Mouse (Mus musculus): ENCODE measurements around the gene Vmn2r90.
A peak's percentile ranks its signal among the peaks of the same experiment; 100 is the strongest.
"Not testable (repeated sequence)": the region's sequence is repeated elsewhere in the genome, so short reads cannot be mapped to it uniquely, and the experiment has no call there.

Vmn2r90 gene

DNA sequence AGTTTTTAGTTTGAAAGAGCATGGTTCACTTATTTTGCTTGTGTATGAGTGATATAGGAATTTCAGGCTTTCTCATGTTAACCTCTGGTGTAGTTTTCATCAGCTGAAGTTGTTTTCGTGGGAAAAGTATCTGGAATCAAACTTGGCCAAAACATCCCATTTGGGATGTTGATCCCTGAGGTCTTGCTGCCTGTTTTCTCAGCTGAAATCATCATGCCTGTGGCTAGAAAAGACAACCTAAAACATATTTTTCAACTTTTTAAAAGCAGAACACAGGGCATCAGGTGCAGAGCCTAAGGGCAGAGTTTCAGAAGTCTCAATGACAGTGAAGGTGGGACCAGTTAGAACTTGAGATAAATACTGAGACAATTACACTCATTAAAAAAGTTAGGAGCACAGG, at the start of gene Vmn2r90:
Vmn2r90 (plus strand) TSS at position 301 of the 400 bp plus-strand sequence.
- no peak for DNase-seq (ENCODE audit: low spot score)

DNA sequence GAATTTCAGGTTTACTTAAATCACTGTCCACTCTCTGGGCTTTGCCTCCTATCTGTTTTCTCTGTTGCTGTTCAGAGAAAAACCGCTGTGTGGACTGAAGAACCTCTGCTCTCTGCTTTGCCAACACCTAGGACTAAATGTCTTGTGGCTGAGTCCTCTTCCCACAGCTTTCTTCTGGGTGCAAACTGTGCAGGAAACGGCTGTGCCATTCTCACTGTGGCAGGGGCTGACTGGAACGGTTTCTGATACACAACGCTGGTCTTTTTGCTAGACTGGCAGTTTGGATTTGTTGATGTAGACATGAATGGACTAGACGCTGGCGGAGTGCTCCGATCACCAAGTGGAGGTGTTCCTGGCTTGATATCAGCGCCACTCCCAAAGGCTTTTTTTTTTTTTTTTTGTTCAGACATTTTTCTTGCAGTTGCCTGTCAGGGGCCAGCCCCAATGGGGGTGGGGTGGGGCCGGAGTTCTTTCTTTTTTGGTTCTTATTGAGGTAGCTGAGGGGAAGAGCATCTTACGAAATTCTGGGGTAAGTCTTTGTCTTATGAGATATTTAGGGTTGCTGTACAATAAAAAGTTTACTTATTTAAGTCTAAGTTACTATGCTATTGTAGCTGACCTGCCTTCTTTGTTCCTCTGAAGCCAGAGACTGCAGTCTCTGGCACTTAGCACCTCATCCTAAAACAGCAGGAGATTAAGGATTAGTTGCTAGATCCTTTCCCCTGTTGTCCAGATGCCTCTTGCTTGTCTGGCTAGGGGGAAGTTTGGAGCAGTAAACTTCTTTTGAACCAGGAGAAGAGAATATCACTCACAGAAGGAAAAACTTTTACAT, 48.3 kb upstream of the Vmn2r90 start:
- DNase-seq (ENCODE audit: low spot score) = no peak

DNA sequence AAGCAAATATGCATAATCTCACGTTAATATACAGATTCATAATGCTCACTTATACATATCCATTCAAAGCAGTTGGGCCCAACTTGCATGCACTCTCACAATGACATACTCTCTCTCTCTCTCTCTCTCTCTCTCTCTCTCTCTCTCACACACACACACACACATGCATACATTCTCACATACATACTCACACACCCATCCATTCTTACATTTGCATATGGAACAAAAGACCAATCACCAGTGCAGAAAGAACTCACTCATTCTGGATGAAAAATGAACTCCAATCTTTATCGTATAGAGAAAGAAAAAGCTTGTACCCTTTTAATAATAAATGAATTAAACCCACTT, 47.7 kb upstream of the Vmn2r90 start:
- DNase-seq (ENCODE audit: low spot score) = no peak

DNA sequence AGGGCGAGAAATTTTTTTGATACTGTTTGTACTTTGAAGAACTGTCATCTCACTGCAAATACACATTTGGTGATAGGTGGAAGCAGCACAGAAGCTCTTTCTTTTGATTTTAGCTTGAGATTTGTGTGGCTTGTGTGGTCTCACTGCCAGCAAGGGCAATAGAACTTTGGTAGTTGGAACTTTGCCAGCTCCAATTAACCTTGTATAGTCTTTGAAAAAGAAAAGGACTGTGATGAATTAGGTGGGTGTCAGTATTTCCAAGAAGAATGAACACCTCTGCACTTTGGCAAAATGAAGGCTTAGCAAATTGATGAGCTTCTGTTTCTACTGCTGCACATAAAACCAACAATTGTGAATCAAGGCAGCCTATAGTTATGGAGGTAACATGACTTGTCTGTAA, 24.8 kb upstream of the Vmn2r90 start:
- no peak for DNase-seq (ENCODE audit: low spot score)

DNA sequence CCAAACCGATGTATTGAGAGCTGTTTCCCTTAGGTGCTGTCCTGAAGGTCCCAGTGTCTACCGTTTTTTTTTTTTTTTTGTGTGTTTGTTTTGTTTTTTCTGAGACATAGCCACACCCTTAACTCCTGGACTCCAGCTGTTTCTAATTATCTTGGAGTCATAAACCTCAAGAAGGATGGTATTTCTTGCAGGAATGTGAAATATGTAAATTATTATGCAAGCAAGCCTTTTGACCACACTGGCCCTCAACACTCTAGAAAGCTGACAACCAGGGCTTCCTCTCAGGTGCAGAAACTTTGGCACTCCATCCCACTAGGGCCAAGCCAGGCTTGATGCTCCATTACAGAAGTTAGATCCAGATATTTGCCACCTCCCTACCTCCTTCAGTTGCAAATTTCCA, 12.9 kb upstream of the Vmn2r90 start:
- DNase-seq (ENCODE audit: low spot score) = no peak

DNA sequence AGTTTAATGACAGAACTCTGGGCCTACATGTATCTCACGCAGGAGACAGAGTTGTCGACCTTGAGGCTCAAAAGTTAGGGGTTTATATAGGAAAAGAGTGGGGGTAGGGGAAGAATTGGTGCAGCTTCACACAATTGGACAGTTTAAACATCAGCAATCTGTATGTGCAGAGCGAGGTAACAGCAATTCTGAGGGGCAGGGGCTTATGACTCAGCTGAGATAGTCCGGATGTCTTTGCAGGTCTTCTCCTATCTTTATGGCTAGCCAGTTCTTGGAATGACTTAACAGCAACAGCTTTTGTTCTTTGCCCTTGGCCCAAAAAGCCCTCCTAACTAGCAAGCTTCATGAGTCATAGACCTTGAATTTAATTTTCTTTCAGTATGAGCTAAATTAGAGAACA, 28.8 kb downstream of the Vmn2r90 start:
- not testable (repeated sequence) for DNase-seq (ENCODE audit: low spot score)

DNA sequence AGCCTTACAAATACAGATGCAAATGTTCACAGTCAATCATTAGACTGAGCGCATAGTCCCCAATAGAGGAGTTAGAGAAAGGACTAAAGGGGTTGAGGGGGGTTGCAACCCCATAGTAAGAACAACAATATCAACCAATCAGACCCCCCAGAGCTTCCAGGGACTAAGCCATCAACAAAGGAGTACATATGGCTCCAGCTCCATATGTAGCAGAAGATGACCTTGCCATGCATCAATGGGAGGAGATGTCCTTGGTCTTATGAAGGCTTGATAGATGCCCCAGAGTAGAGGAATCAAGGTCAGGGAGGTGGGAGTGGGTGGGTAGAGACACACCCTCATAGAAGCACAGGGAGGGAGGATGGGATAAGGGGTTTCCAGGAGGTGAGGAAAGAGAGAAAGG, 35.1 kb downstream of the Vmn2r90 start:
- DNase-seq (ENCODE audit: low spot score) = no peak

DNA sequence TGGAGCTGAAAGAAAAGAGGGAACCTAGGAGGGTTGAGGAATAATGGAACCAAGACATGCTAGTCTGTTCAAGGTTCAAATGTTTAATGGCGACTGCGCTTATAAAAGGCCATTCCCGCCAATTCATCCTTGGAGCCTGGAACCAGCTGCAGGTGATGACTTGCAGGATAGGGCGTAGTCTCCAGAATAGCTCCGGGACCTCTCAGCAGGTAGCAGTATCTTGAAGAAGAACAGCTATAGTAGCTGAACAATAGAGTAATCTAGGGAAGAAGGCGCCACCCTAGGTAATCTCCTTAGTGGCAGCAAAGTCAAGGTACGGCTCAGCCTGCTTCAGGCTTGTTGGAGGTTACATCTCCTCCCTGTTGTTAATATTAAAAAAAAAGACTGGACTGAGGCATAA, 35.8 kb downstream of the Vmn2r90 start:
- not testable (repeated sequence) for DNase-seq (ENCODE audit: low spot score)

DNA sequence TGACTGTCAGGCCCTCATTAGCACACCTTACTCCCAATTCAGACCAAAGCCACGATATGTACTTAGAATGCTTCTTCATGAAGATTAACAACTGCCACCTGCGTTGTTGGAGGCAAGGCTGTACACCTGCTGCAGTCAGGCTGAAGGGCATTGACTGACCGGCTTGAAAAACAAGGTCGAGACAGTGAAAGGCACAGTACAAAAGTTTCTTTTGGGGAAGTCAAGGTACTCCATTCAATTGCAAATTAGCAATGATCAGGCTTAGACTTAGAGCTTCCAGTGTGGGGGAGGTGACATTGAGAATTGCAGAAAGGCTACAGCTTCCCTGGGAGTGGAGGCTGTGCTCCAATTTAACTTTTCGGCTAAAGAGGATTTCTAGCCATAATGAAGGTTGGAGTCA, 36.4 kb downstream of the Vmn2r90 start:
- DNase-seq (ENCODE audit: low spot score) = not testable (repeated sequence)

DNA sequence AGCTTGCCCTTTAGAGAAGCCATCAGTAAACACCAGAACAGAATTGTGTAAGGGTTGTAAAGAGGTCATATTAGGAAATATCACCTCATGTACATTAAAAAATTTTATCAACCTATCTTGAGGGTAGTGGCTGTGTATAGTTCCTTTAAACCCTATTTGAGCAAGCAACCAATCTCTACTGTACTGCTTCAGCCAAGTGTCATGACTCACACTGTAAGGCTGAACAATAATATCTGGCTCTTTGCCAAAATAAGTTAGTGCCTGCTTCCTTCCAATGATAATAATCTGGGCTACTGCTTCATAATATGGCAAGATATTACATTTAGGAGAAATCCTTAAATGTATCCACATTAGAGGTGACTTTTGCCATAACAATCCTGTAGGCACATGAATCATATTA, 38.0 kb downstream of the Vmn2r90 start:
- DNase-seq (ENCODE audit: low spot score) = not testable (repeated sequence)

DNA sequence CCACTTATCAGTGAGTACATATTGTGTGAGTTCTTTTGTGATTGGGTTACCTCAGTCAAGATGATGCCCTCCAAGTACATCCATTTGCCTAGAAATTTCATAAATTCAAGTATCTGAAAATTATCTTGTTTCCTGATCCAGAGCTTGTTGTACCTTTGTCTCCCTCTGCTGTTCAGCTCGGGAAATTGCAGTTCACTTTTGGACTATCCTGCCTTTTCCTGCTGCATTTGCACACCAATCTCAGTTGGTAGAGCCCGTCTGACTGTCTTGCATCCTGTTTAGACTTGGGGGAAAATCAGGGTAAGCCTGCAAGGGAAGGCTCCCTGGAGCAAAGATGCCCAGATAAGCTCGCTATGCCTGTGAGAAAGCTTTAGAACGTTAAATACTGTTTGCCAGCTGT, 45.8 kb downstream of the Vmn2r90 start:
- DNase-seq (ENCODE audit: low spot score) = peak; percentile 28

DNA sequence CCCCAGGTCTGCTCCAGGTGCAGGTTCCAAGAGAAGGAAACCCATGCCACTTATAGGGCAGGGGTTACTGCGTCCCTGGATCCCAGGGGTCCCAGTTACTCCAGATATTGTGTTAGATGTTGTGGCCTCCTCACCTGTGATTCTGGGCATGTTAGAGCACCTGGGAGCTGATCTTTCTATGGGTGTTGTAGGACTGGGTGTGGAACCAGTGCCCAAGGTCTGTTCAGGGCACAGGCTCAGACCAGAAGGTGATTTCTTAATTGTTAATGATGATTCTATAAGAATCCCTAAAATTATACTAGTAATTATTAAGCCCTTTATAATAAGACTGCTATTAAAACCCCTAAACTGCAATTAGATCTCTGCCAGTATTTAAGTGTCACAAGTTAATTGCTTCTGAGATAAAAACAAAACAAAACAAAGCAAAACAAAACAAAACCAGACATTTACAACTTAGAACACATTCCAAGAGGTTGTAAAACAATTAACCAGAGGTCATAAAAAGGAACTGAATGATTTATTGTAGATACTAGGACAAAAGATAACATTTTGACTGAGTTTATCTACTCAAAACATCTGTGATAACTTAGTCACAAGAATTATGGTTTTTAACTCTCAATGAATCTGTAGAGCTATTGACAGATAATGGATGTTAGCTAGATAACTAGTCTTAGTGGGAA, 59.2 kb downstream of the Vmn2r90 start:
- DNase-seq (ENCODE audit: low spot score) = no peak

DNA sequence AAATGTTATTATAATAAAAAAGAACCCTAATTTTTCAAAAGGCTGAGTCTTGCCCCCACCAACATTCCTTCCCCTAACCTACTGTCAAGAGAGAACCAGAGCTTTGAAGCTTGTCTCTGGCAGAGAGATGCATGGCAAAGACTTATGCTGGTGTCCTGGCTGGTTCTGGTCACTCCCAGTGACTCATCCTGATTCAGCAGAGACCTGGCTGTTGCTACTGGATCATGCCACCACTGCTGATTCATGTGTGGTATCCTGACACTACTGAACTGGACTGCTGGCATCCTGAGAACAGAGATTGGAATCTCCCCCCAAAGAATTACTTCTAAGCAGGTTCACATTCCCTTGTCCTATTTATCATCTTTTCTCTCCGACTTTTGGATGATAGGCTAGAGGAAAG, 60.7 kb downstream of the Vmn2r90 start:
- DNase-seq (ENCODE audit: low spot score) = no peak

DNA sequence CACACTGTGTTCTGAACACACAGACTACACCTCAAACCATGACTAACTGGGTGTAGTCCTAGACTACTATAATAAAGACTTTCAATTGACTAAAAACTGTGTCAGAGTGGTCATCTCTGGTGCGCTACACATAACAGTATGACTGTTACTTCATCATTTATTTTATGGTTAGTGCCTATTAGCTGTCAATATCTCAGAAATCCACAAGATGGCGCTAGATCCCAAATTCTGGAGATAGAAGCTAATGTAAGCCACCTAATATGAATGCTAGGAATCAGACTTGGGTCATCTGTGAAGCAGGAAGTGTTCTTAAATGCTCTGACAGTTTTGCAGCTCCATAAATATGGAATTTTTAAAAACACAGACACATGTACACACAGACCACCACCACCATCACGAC, 62.9 kb downstream of the Vmn2r90 start:
- DNase-seq (ENCODE audit: low spot score) = no peak
